Mouse (Mus musculus) forebrain, embryonic 16.5 days (tissue): ENCODE data around the gene Tas1r2. TPM values are rescaled to one million over a fixed set of nuclear protein-coding genes. Genes with fewer than 3 reads are reported as not detected.

ENCODE experiments used
- ATAC-seq: fragments of 200-750 bp; cut with Nextera tagmentation; 2 replicates; pipeline ENCODE4 v1.8.0; 2017; ENCODE audit warnings: mild to moderate bottlenecking, moderate library complexity
- H3K27ac ChIP-seq: fragments of 300-500 bp; sonication (generic); 2 replicates; pipeline ENCODE4 v1.5.1; 2014; ENCODE audit warnings: low read length, control low read depth
- H3K27me3 ChIP-seq: fragments of 300-500 bp; sonication (generic); replicated peaks from 2 replicates; pipeline ENCODE4 v1.6.1; 2014; ENCODE audit warnings: low read length; ENCODE audit not compliant: control insufficient read depth, insufficient read depth
- H3K36me3 ChIP-seq: fragments of 300-500 bp; sonication (generic); 2 replicates; pipeline ENCODE4 v1.6.1; 2014; ENCODE audit not compliant: control insufficient read depth, insufficient read depth
- H3K4me1 ChIP-seq: fragments of 300-500 bp; sonication (generic); replicated peaks from 2 replicates; pipeline ENCODE4 v1.6.1; 2014; ENCODE audit warnings: low read length; ENCODE audit not compliant: control insufficient read depth, insufficient read depth
- H3K4me2 ChIP-seq: fragments of 300-500 bp; sonication (generic); 2 replicates; pipeline ENCODE4 v1.6.1; 2014; ENCODE audit warnings: mild to moderate bottlenecking, low read length, control low read depth
- H3K4me3 ChIP-seq: fragments of 300-500 bp; sonication (generic); replicated peaks from 2 replicates; pipeline ENCODE4 v1.5.1; 2014; ENCODE audit warnings: mild to moderate bottlenecking, low read length, control low read depth
- H3K9ac ChIP-seq: fragments of 300-500 bp; sonication (generic); replicated peaks from 2 replicates; pipeline ENCODE4 v1.6.1; 2014; ENCODE audit warnings: low read depth, low read length, control low read depth
- H3K9me3 ChIP-seq: fragments of 300-500 bp; sonication (generic); 2 replicates; pipeline ENCODE4 v1.6.1; 2016; ENCODE audit warnings: low read length; ENCODE audit not compliant: control insufficient read depth
- WGBS: fragments of 180-500 bp; shearing (Covaris S2); extraction: QIAGEN DNeasy Blood & Tissue Kit; methylation state at CpG from one replicate; pipeline ENCODE4 v1.1.7; 2014; 5-methylcytosine and 5-hydroxymethylcytosine counted together
- microRNA-seq: library from miRNA; unstranded; fragments of <30 nt; microRNA quantifications from one replicate; pipeline ENCODE4, GENCODE M21; 2017
- polyA plus RNA-seq: library from polyadenylated mRNA; unstranded; fragments of >200 nt; fragmentation: Nextera tagmentation; extraction: Ambion mirVana; gene quantifications from 2 replicates; pipeline ENCODE4 v1.2.1, GENCODE M21; 2015

Tas1r2 gene
- polyA plus RNA-seq, 1 experiment from 2014 or later: not detected

DNA sequence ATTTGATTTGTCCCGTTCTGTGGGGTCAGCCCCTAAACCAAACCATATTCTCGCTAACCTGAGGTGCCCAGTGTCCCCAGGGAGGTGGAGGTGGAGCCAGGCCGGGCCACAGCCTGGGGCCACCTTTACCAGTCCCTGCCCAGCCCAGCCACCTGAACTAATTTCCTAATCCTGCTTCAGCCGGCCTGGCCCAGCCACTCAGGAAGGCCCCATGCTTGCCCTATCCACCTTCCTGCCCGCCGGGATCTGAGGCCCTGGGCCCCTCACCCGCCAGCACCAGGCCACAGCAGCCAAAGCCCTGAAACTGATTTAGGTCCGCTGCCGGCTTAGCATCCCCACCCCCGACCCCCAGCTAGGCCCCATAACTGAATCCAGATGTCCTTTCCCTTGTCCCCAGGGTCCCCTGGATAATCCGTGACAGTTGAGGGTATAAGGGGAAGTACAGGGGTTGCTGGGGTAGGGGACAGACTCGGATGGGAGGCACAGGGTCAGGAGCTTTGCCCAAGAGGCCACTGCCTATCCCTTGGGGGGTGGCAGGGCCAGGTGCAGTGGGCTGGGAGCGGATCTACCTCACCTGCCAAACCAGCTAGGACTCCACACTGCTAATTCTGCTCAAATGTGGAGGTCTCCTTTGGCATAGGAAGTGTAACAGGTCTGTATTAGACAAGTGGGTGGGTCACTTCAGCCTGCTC, 62.0 kb downstream of the Tas1r2 start:
- H3K4me3 ChIP-seq: no peak overlapping the region
- H3K4me1 ChIP-seq: 0 out of 2 replicates have a peak, but pooled peaks cover 5% of the 10 kb centered on the region
- no peaks in the 10 kb centered on the region for H3K27me3 ChIP-seq
- 33% methylated on average over 13 of the region's 13 CpGs for WGBS
- H3K36me3 ChIP-seq: no peaks in the 10 kb centered on the region
- H3K27ac ChIP-seq: no peak overlapping the region
- H3K9ac ChIP-seq: no peak overlapping the region
- H3K4me2 ChIP-seq: no peak overlapping the region
- no peak for ATAC-seq
- H3K9me3 ChIP-seq: no peaks in the 10 kb centered on the region

- H3K4me2 ChIP-seq: no peak overlapping the region
- no peaks in the 10 kb centered on the region for H3K9me3 ChIP-seq
- ATAC-seq: no peak
- H3K27ac ChIP-seq: no peak overlapping the region
- no peak overlapping the region for H3K9ac ChIP-seq
- H3K36me3 ChIP-seq: no peaks in the 10 kb centered on the region
- H3K4me3 ChIP-seq: no peak overlapping the region
- no peaks in the 10 kb centered on the region for H3K27me3 ChIP-seq
- no peaks in the 10 kb centered on the region for H3K4me1 ChIP-seq
- 81% methylated on average over 10 of the region's 10 CpGs for WGBS
Measured at GRCm38 (mm10) chr4:139716477-139717169, 63.3 kb downstream of the Tas1r2 start.

DNA sequence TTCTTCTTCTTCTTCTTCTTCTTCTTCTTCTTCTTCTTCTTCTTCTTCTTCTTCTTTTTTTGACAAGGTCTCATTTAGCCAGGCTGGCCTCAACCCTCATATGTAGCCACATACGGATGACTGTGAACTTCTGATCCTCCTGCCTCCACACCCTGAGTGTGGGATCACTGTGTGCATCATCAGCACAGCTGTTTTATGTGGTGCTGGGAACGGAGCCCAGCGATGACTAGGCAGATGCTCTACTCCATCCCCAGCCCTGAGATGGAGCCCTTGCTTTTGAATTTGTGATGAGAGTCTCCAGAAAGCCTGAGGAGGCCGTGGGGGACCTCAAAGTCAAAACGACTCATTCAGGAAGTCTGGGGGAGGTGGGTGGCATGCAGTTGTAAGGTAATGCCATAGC, 65.6 kb downstream of the Tas1r2 start:
- Histone ChIP-seq H3K27ac (no peak overlapping the region), H3K4me3 (no peak overlapping the region), H3K27me3 (no peaks in the 10 kb centered on the region), H3K9me3 (no peaks in the 10 kb centered on the region), H3K9ac (no peak overlapping the region), H3K4me1 (no peaks in the 10 kb centered on the region), H3K4me2 (no peak overlapping the region), H3K36me3 (no peaks in the 10 kb centered on the region)
- WGBS: 83% methylated on average over 5 of the region's 5 CpGs
- ATAC-seq: no peak

Small RNA genes within 50 kb of the gene (microRNA-seq; reads per million reads assigned to microRNA genes)
- gene Mir7020: not detected

Other genes with a start within 250 kb of the Tas1r2 start
- gene Iffo2, start 123.0 kb upstream of the Tas1r2 start, polyA plus RNA-seq: 4.6 and 4.8 TPM in 2 replicates
- gene Gm21969, start 50.4 kb upstream of the Tas1r2 start, polyA plus RNA-seq: not detected in 2 replicates
- 30.2 and 31.1 TPM in 2 replicates for gene Aldh4a1, start 30.7 kb upstream of the Tas1r2 start, polyA plus RNA-seq
- gene Pax7, start 180.0 kb downstream of the Tas1r2 start, polyA plus RNA-seq: 0.15 TPM in 1 of 2 replicates, not detected in the other